Mouse (Mus musculus): Measurements from ENCODE around the gene Ncf1. TPM values are rescaled to one million over a fixed set of nuclear protein-coding genes. Genes with fewer than 3 reads are reported as not detected.

Ncf1 gene
- total RNA-seq, 2 experiments from 2014 or later = 5.5 to 5.9 TPM

Other genes starting within 250 kb of the Ncf1 start
- 10 to 100 TPM; 57.1 to 58.0 TPM for gene Castor2, start 129.9 kb downstream of the Ncf1 start, total RNA-seq (2021)
- 10 to 100 TPM; 18.0 to 20.8 TPM for gene Rcc1l, start 52.9 kb downstream of the Ncf1 start, total RNA-seq (2021)
- 10 to 100 TPM; 13.1 to 14.7 TPM for gene Gtf2ird2, start 45.6 kb downstream of the Ncf1 start, total RNA-seq (2021)
- gene Gtf2i, start 85.1 kb upstream of the Ncf1 start, total RNA-seq (2021) = 100 to 1,000 TPM; 188 to 206 TPM
- 10 to 100 TPM; 35.6 to 46.3 TPM for gene Gtf2ird1, start 227.1 kb upstream of the Ncf1 start, total RNA-seq (2021)

All from layer of hippocampus, postnatal 10 days (tissue).